ENCODE assay signal across 12 mouse cellular contexts in genomic region chr9:30976339-30977023, GRCm38 (mm10). TPM values are rescaled to one million over a fixed set of nuclear protein-coding genes. Genes with fewer than 3 reads are reported as not detected.
A peak's percentile ranks its signal among the peaks of the same experiment; 100 is the strongest.
DNase-seq lines count a peak whose midpoint lies in the region; ATAC-seq and TF ChIP-seq lines count a peak whose summit lies in the region.
"Had no signal": no experiment of that assay in that cellular context is flagged by ENCODE, and none has a peak within 500 bp of the region (broad histone marks: within the 10 kb centered on the region; RNA-seq: fewer than 3 reads in every experiment).

No protein-coding gene starts in this region.

- peak; percentile 84 for ATAC-seq in intestine, embryonic 16.5 days
- ATAC-seq in stomach, postnatal 0 days (ENCODE audit: low FRiP score, low TSS enrichment): peak; percentile 84
- ATAC-seq in midbrain, embryonic 14.5 days (ENCODE audit: low FRiP score, low TSS enrichment): no peak

- peak overlapping the region; percentile 71 for H3K27ac ChIP-seq in intestine, embryonic 16.5 days (ENCODE audit: low read length)
- peak overlapping the region; percentile 67; the same call in 1 of the 2 replicates for H3K27ac ChIP-seq in stomach, postnatal 0 days (replicated peaks)
- H3K27ac ChIP-seq in midbrain, embryonic 14.5 days (replicated peaks; ENCODE audit: low read depth, low read length): no peak overlapping the region
- H3K27ac ChIP-seq: macrophage had no signal

- no peak overlapping the region for H3K4me3 ChIP-seq in intestine, embryonic 16.5 days (ENCODE audit: low read length)
- H3K4me3 ChIP-seq in stomach, postnatal 0 days (ENCODE audit: low read depth, low read length): no peak overlapping the region
- no peak overlapping the region for H3K4me3 ChIP-seq in midbrain, embryonic 14.5 days (replicated peaks; ENCODE audit: low read depth, low read length)

- H3K4me1 ChIP-seq in intestine, embryonic 16.5 days (ENCODE audit: control insufficient read depth, insufficient read depth, low read length): 0 out of 2 replicates have a peak, but pooled peaks cover 4% of the 10 kb centered on the region
- H3K4me1 ChIP-seq in stomach, postnatal 0 days (replicated peaks; ENCODE audit: control insufficient read depth, insufficient read depth): no peaks in the 10 kb centered on the region
- no peaks in the 10 kb centered on the region for H3K4me1 ChIP-seq in midbrain, embryonic 14.5 days (ENCODE audit: control insufficient read depth, insufficient read depth, low read length)

- no peaks in the 10 kb centered on the region for H3K9me3 ChIP-seq in intestine, embryonic 16.5 days (ENCODE audit: control insufficient read depth, low read length)
- H3K9me3 ChIP-seq in stomach, postnatal 0 days (ENCODE audit: control insufficient read depth, low read length): no peaks in the 10 kb centered on the region
- H3K9me3 ChIP-seq in midbrain, embryonic 14.5 days (ENCODE audit: control insufficient read depth, low read length): no peaks in the 10 kb centered on the region

- peak; percentile 21 for DNase-seq in ovary, postnatal 14 days (ENCODE audit: low spot score)
- DNase-seq in ovary, adult 18-20 months (ENCODE audit: low spot score): no peak
- DNase-seq in fibroblast of lung, adult 2 months (ENCODE audit: low read depth): peak; percentile 36
- DNase-seq in stomach, postnatal 0 days (ENCODE audit: low spot score): peak; percentile 50
- no peak for DNase-seq in midbrain, embryonic 14.5 days
- no peak for DNase-seq in adrenal gland, postnatal 36 days
- DNase-seq in kidney, adult 18-20 months: no peak
- DNase-seq: cerebellum, adult 9-11 months; thymus, postnatal 36 days had no signal

- TF ChIP-seq EP300 in stomach, postnatal 0 days (optimal IDR thresholded peaks at IDR 0.05): no peak

- H3K27me3 ChIP-seq in intestine, embryonic 16.5 days (replicated peaks; ENCODE audit: control insufficient read depth, insufficient read depth, low read length): no peaks in the 10 kb centered on the region
- H3K27me3 ChIP-seq in stomach, postnatal 0 days (ENCODE audit: control insufficient read depth, insufficient read depth, low read length): no peaks in the 10 kb centered on the region
- no peaks in the 10 kb centered on the region for H3K27me3 ChIP-seq in midbrain, embryonic 14.5 days (ENCODE audit: control insufficient read depth, insufficient read depth, low read length)

- H3K9ac ChIP-seq in intestine, embryonic 16.5 days (ENCODE audit: low read depth, low read length): no peak overlapping the region
- no peak overlapping the region for H3K9ac ChIP-seq in stomach, postnatal 0 days (ENCODE audit: low read length)
- no peak overlapping the region for H3K9ac ChIP-seq in midbrain, embryonic 14.5 days (replicated peaks; ENCODE audit: low read length)

- no peak overlapping the region for H3K4me2 ChIP-seq in intestine, embryonic 16.5 days (ENCODE audit: low read depth, low read length)
- no peak overlapping the region for H3K4me2 ChIP-seq in stomach, postnatal 0 days (replicated peaks; ENCODE audit: low read depth)
- H3K4me2 ChIP-seq in midbrain, embryonic 14.5 days (ENCODE audit: low read length): no peak overlapping the region

- no peaks in the 10 kb centered on the region for H3K36me3 ChIP-seq in intestine, embryonic 16.5 days (ENCODE audit: control insufficient read depth, insufficient read depth, low read length)
- H3K36me3 ChIP-seq in stomach, postnatal 0 days (ENCODE audit: control insufficient read depth, insufficient read depth, low read length): no peaks in the 10 kb centered on the region
- no peaks in the 10 kb centered on the region for H3K36me3 ChIP-seq in midbrain, embryonic 14.5 days (ENCODE audit: control insufficient read depth, insufficient read depth, low read length)

- 52% methylated on average over 11 of the region's 11 CpGs for WGBS in intestine, embryonic 16.5 days
- WGBS in stomach, postnatal 0 days: 51% methylated on average over 11 of the region's 11 CpGs
- 77% methylated on average over 11 of the region's 11 CpGs for WGBS in midbrain, embryonic 14.5 days

- peak; percentile 46 for TF ChIP-seq CTCF in stomach, postnatal 0 days (IDR thresholded peaks at IDR 0.05; ENCODE audit: low read depth)

RNA-seq across cellular contexts. Expression of gene Adamts8, which starts 34.1 kb away (rescaled TPM):
- 6.8 and 7.9 TPM in 2 replicates for polyA plus RNA-seq in intestine, embryonic 16.5 days (2015; fragmentation: Nextera tagmentation; extraction: Ambion mirVana)
- polyA plus RNA-seq in stomach, postnatal 0 days (2015; fragmentation: Nextera tagmentation; extraction: Ambion mirVana): 7.8 and 8.8 TPM in 2 replicates
- polyA plus RNA-seq in midbrain, embryonic 14.5 days (2014; fragmentation: Nextera tagmentation; extraction: Ambion mirVana): 1.1 and 1.7 TPM in 2 replicates
- under 1 TPM; 0.07 to 0.49 TPM for total RNA-seq in adrenal gland, postnatal 36 days (2021)
- total RNA-seq: hematopoietic stem cell, adult 5-6 weeks had no signal
- polyA plus RNA-seq: macrophage had no signal

RNA-seq across cellular contexts. Expression of gene Zbtb44, which starts 54.0 kb away (rescaled TPM):
- polyA plus RNA-seq in intestine, embryonic 16.5 days (2015; fragmentation: Nextera tagmentation; extraction: Ambion mirVana): 5.6 and 6.2 TPM in 2 replicates
- polyA plus RNA-seq in stomach, postnatal 0 days (2015; fragmentation: Nextera tagmentation; extraction: Ambion mirVana): 6.5 and 8.2 TPM in 2 replicates
- polyA plus RNA-seq in midbrain, embryonic 14.5 days (2014; fragmentation: Nextera tagmentation; extraction: Ambion mirVana): 5.0 and 5.3 TPM in 2 replicates
- 10 to 100 TPM; 37.1 to 56.3 TPM for total RNA-seq in adrenal gland, postnatal 36 days (2021)

RNA-seq across cellular contexts. Expression of gene Adamts15, which starts 54.2 kb away (rescaled TPM):
- polyA plus RNA-seq in intestine, embryonic 16.5 days (2015; fragmentation: Nextera tagmentation; extraction: Ambion mirVana): 3.8 TPM in 2 replicates
- polyA plus RNA-seq in stomach, postnatal 0 days (2015; fragmentation: Nextera tagmentation; extraction: Ambion mirVana): 1.9 and 2.6 TPM in 2 replicates
- polyA plus RNA-seq in midbrain, embryonic 14.5 days (2014; fragmentation: Nextera tagmentation; extraction: Ambion mirVana): 3.1 and 3.8 TPM in 2 replicates
- total RNA-seq in adrenal gland, postnatal 36 days (2021): 1 to 10 TPM; 4.3 to 8.8 TPM

Comparison
In these comparisons a context has a peak if more than half of its experiments do, and no peak if none do; other contexts are left out.
1. DNase-seq: peak in ovary, postnatal 14 days (single experiment), fibroblast of lung, adult 2 months (single experiment) and stomach, postnatal 0 days (single experiment); none in ovary, adult 18-20 months (single experiment), midbrain, embryonic 14.5 days (single experiment), adrenal gland, postnatal 36 days (0 of 2) and kidney, adult 18-20 months (single experiment).